Mouse (Mus musculus): ENCODE results near the gene Ssc4d.

DNA sequence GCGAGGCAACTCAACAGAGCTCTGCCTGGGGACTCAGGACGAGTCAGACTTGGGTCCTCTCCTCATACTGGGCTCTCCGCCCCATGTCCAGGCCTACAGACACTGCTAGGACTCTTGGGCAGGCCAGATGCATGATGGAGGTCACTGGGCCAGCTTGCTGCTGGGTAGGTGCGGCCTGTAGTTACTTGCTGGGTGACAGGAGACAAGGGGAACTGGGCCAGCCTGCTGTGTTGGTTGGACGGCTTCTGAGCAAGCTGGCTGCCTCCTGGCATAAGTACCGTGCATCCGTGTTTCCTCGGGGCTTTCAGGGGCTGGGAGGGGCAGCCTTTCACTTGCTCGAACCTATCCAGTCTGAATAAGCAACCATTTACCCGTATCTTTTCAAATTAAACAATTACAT lies 41.3 kb upstream of the Ssc4d start:
- TF ChIP-seq POLR2A (IDR thresholded peaks at IDR 0.05; ENCODE audit: insufficient read depth, low read length): no peak
- TF ChIP-seq EP300 (IDR thresholded peaks at IDR 0.05; ENCODE audit: insufficient read depth, low read depth, low read length): no peak
- TF ChIP-seq CTCF (IDR thresholded peaks at IDR 0.05; ENCODE audit: low read depth, low read length): no peak
